Mouse (Mus musculus) left cerebral cortex, adult 18-20 months (tissue): ENCODE measurements at regions not wholly inside any gene's neighbourhood (a gene's known extent, or its start where the extent isn't known, plus 50 kb on each side); places are given as distances from the start of the nearest gene placed in this dataset.

ENCODE experiments used
- DNase-seq, 2 experiments: peaks; one replicate each; pipeline ENCODE4 v3.0.0; 2021 to 2022; ENCODE audit warnings: low spot score in 2 of 2, mixed read lengths in 1 of 2

DNA sequence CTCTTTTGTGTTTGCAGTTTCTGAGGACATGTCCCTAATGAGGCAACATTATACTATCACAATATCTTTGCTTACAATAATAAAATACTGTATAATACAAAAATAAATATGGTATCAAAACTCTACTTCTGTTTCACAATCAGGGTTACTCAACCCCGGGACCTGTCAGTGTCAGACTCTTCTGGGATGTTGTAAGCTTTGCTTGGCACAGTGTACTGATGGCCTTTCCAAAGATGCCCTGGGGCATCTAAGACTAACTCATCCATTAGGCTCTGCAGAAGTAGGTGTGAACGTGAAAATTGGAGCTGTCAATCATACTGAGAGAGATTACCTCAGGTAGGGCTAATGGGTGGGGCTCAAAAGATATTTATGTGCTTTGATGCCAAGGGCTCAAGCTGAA lies 249.0 kb downstream of the Gm5447 start:
- no peak for DNase-seq

DNA sequence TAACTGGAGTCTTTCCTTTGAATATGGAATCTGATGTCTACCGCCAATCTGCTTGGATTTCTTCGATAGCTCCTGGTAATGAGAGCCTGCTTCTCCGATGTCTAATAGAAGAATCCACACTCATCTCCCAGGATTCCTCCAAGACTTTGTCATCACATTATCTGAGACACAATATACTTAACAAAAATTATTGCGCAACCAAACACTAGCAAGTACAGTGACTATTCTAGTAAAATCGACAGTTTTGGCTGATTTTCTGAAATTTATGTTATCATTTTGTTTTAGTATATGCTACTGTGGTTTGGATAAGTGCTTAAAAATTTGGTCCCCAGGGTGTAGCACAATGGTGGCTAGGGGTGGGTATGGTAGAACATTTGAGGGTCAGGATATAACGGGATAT lies 266.5 kb downstream of the Gm5447 start:
- no peak for DNase-seq

DNA sequence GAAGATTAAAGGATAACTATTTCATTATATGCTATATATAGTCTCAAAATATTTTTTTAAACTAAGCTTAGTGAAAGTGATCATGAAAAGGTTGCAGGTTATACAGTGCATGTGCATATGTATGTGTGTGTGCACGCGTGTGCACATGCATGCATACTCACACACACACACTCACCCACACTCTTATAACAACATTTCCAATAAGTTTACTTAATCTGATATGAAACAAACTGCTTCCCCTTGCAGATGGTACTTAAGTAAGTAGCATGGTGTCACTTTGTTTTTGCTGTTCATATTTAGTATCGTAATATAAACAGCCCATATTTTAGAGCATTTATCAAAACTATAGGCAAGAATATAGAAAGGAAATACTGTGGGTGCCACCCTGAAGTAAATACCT lies 275.0 kb downstream of the Gm5447 start:
- DNase-seq = no peak

DNA sequence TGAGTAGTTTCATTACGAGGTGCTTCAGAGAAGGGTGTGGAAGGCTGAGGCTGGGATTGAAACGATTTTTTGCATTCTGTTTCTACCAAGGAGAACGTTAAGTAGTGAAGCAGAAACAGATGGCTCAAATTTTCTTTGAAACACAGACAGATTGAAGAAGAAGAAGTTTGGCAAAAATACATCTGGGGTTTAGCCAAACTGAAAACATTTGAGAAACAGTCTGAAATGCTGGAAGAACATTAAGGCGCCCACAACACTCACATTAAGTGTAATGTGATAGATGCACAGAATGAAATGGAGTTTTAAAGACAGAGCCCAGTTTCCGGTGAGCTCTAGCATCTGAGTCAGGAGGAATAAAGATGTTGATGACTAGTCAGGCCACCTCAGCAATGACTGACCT lies 275.5 kb downstream of the Gm5447 start:
- DNase-seq = peak in 1 of 2 experiments; percentile 15

DNA sequence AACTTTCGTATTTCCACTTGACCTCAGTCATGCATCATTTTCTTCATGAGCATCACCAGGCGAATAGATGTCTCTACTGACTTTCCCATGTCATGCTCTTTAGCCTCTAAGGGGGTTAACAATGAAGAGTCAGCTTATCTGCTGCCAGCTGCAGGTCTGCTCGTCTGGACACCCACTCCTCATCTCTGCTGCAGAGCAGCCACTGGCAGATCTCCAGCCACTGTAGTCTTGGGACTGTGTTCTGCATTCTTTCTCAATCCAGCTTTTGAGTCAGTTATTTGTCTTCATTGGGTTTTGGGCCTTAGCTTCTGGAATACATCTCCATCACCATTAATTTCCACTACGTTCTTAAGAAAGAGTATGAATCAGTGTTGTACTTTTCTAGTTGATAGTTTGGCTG lies 280.0 kb downstream of the Gm5447 start:
- DNase-seq = no peak

DNA sequence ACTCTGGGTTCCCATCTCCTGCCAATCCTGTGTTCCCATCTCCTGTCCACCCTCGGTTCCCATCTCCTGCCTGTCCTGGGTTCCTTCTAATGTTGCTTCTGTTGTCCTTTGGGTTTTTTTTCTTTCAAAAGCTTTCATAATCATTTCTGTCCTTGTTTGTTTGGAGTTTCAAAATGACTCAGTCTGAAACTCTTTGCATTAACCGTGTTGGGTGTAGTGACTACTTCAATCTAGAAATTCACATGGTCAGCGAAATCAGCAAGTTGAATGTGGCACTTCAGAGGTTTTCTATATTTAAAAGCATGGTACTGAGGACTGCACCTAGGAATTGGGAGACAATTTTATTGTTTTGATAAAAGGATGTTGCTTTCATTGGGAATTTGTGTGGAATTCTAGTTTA lies 280.7 kb downstream of the Gm5447 start:
- no peak for DNase-seq

DNA sequence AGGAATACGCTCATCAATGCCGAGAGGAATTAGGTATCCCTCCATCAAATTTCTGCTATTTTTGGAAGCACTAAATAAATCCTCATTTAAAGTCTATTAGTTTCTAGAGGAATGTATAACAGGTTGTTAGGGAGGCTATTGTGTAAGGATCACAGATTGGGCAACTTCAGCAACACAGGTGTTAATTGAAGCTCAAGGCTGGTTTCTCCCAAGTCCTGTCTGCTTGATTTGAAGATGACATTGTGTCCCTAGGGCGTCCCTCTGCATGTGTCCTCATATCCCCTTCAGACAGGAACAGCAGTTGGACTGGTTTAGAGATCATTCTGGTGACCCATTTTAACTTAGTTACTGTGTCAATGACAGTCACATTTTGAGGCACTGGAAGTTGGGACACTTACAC lies 281.5 kb downstream of the Gm5447 start:
- no peak for DNase-seq

DNA sequence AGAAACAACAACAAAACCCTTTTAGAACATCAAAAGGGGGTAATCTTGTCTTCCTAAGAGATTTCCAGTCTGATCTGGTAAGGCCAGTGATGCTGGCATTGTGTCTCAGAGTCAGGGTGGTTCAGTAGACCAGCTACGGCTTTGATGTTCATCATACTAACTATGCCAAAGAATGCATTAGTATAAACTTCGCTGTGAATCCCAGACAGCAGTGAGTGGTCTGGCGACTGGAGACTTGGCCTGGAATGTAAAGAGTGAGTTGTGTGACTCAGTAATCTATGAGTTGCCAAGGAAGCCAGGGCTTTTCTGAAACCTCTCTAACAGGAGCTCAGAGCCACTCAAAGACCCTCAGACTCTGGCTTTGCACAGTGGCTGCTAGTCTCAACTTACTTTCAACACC lies 288.1 kb upstream of the Foxq1 start:
- DNase-seq = no peak

DNA sequence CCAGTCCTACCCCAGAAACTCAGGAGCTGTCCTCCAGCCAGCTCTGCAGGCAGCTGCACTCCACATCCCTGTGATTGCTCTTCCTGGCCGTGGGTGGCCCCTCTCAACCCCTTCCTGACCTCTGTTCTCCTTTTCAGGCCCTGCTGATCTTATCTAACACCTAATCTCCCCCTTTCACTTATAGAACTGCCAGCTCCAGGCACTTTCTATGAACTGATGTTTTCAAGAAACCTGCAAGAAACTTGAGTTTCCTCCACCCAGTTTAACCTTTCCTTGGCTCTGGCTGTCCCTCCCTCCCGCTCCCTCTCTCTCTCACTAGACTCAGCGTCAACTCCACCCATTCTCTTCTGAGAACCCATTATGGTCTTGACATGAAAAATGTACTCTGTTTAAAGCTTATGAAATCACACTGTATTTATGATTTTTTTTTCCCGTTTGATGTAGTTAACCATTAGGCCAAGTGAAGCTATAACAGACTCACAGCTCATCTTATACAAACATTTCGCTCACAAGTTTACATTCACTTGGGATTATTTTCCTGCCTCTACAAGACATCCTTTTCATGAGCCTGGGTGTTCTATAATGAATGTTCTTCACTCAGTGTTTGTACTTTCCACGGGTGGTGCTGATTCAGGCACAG lies 279.8 kb upstream of the Foxq1 start:
- no peak for DNase-seq

DNA sequence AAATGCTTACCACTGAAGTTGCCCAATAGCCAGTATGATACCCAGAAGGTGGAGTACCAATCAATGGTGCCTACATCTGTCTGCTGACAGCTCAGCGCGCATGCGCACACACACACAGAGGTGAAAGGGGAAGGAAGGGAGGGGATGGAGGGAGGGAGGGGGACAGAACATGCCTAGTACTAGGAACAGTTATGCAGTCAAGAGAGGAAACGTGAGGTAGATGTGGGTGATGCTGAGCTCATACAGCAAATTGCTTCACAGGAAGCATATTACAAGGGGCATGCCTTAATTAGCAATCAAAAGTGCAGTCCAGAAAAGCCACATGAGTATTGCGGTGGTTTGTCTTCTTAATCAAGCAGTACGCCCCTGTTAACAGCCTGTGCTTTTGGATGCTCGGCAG lies 265.3 kb upstream of the Foxq1 start:
- DNase-seq = no peak

DNA sequence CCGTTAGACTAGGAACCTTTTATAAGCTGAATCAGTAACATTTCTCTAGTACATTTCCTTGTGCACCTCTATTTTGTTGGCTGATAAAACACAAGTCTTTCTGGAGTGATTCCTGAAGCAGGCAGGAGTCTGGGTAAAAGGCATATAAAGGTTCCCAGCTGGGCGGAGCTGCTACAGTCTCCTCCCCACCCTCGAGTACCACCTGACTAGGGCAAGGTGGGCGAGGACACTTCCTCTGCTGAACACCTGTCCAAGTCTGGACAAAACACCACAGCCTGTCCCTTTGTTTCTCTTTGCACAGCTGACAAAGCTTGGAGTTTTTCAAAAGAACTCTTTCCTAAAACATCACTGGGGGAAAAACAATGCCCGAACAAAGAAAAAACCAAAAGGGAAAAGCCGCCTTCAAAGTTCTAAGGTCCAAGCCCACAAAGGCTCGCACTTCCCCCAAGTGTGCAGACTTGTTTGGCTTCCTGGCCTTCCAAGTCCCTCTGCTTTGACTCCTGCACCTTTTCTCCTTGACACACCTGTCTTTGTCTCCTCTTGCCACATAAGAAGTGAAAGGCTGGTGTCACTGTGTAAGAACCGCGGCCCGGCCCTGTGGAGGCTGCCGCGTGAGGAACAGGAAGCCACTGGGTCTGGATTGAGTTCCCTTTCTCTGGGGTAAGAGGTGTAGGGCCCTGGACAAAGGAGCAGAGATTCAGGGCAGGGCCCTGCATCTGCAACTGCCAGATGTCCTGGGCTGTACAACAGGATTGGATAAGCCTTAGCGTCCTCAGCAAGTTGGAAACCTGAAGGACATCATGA lies 263.1 kb upstream of the Foxq1 start:
- DNase-seq = no peak

DNA sequence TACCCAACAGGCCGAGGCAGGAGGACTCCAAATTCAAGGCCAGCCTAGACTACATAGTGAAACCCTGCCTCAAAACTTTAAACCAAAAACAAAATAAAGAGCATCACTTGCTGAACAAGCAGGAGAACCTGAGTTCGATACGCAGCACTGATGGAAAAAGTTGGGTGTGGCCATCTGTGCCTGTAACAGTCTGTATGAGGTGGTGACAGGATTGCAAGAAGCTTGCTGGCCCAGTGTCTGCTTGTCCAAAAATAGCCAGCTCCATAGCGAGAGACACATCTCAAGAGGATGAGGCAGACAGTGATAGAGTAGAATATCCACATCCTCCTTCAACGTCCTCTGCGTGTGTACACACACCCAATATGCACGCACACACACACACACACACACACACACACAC lies 261.9 kb upstream of the Foxq1 start:
- DNase-seq = no peak

DNA sequence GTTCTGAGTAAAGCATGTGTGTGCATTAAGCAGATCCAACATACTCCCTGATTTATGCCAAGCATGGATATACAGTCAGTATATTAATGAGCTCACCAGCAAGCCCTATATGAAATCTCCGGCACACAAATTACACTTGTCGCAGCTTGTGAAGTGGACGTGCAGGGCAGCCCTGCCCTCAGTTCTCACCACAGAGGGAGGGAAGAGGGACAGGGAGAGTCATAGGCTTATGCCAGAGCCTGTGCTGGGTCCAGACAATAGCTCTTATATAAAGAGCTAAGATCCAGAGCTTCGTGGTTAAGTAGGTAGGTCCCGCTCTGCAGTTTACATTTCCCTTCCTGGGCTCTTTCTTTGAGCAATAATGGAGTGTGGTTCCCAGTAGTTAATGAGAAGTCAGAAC lies 252.7 kb upstream of the Foxq1 start:
- DNase-seq = no peak

DNA sequence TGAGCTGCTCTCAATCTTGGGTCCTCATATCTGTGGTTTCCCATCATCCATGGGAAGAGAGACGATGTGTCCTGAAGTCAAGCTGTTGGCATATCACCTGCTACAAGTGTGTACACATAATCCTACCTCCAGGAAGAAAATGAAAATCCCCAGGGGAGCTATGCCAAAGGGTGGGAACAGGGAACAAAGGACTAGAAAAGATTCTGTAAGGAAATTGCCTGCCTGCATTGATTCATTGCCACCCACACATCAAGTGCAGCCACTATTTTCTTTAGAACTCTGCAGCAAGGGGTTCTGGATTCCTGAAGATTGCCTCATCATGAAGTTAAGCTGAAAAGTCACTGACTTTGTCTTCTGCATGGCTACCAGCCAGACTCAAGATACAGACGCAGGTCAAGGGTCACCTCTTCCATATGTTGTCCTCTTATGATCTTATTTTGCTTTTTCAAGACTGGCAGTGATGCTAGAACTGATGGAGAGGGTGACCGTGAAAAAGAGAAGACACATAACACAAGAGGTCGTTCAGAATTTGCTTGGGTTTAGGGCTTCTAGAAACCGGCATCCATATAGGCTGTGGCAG lies 251.6 kb upstream of the Foxq1 start:
- DNase-seq = no peak

DNA sequence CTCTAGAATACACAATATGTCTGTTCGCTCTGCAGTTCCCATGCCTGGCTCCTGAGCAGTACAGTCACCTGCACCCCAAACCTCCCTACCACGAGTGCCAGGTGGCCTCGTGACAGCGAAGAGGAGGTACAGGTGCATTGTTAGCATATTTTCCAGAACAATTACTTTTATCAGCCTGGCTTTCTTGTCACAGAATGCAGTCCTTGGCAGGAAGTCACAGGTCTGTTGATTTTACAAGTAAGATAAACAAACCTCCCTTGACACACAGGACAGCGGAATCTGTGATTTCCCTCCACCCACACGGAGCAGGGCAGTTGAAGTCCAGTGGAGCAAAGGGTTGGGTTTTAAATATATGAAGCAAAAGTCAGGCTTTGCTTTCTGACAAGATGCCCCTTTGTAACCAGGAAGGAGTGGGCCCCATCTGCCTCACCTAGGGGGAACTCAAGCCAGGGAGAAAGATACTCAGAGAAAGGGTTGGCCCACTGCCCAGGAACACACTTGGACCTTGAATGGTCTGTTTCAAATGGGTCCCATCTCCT lies 246.8 kb upstream of the Foxq1 start:
- no peak for DNase-seq

DNA sequence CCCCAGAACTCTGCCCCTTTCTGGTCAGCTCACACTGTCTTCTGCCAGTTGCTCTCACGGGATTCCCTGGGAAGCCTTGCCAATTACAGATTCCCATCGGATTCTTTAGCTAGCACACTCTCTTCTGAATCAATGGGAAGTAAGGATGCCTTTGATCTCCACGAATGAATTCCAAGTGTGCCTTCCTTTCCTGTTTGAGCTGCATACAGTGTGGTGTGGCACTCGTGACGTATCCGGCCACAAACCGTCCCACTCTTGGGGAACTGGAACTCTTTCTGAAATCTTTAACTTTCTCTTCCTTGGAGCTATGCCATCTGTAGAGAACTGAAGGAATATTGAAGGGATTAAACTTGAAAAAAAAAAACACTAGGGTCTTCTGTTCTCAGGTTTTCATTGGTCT lies 243.2 kb upstream of the Foxq1 start:
- DNase-seq = no peak

DNA sequence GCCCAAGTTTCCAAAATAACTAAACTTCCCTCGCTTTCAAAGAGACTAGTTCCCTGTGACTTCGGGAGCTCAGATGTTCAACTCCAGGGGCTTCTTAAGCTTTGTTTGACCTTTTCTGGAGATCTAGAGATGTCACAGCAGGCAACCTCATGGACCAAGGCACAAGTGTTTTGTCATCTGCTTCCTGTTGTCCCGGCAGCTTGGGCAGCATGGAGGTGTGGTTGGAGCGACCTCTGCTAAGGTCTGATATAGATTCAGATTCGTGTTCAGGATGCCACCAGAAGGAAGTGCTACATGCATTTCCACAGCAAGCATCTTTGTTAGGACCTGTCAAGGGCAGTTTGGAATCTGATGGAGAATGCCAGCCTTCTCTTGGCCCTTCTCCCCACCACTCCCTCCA lies 242.1 kb upstream of the Foxq1 start:
- no peak for DNase-seq

DNA sequence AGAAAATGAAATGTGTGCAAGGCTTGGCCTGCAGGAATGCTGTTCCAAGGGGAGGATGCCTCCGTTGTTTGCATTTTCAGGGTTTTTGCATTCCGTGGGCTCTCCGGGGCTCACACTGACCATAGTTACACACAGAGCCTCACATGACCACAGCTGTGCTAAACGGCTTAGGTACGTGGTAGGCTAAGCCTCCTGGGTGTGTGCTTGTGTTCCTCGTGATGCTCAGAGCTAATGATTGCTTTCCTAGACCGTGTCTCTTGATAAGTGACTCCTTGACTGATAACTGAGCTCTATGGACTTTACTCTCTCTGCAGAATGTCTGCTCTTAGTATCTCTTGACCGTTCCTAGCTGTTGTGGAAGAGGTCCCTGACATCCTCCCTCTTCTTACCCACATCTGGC lies 238.9 kb upstream of the Foxq1 start:
- no peak for DNase-seq

DNA sequence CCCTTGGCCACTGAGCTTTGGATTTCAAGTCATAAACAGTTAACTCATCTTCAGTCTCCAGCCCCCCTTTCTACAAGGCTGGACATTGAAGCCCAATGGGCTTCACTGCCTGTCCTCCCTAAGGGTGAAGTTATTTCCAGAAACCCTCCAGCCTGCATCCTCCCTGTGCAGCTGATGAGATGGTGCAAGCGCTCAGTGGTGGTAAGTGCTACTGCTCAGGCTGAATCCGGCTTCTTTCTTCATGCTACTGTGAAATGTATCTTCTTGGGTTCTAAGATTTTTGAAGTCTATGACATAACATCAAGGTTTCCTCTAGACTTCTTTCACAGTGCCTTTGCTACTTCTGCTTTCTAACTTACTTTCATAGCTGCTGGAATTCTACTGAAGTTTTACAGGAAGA lies 237.9 kb upstream of the Foxq1 start:
- DNase-seq = no peak

DNA sequence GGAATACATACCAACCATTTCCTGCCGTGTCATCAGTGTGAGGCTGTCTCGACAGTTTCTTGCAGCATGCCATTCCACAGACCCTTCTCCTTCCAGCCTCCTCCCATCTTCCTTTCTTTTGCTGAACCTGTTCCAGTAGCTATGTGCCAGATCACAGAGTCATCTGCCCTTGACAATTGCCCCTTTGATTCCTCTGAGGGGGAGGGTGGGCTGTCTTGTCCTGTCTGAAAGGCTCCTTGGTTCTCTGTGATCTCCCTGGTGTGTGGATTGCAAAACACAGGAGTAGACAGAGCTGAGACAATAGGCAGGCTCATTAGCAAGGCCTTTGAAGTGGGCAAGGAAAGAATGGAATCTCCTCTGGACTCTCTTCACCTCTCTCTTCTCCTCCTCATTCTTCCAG lies 234.5 kb upstream of the Foxq1 start:
- no peak for DNase-seq

DNA sequence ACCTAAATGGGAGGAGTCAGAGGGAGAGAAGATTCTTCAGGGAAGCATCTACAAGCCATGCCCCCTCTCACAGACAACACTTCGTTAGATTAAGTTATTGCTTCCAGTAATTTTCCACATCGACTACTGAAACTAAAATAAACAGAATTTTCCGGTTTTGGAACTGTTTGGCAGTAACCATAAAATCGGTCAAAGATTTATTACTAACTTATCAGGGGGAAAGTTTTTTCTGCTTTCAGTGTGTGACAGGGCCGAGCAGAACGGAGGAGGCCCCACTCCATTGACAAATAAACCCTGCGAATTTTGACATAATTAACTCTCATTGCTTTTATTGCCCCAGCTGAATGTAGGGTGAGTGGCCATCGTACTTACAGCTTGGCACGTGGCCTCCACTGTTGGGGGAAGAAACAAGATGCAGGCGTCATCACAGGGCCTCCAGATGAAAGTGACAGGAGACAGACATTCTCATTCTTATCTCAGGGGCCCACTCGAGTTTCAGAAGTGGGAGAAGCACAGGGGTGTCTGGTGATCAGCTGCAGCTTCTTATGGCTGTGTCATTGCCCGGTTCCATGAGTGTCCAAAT lies 229.6 kb upstream of the Foxq1 start:
- DNase-seq = no peak

DNA sequence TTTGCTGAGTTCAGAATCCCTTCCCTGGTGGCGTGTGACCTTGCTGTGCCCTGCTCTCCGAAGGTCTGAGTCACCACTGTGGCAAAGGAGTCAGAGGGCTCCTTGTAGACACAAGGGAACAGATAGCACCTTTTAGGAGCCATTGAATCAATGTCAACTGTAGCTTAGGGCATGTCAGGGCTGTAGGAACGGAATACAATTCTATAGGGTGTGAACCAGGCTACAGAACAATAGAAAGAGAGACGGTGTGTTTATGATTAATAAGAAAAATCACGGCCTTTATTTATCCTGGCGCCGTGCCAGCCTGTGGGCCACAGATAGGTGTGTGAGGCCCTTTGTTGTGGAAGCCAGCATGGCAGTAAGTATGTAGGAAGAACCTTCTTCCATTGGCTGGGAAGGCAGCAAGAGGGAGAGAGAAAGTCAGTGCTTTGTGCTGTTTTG lies 228.4 kb upstream of the Foxq1 start:
- DNase-seq = no peak
